Mouse (Mus musculus) limb, embryonic 14.5 days (tissue): ENCODE data around the gene Zfp652. TPM values are rescaled to one million over a fixed set of nuclear protein-coding genes. Genes with fewer than 3 reads are reported as not detected.

Experiments used
- ATAC-seq: fragments of 200-750 bp; cut with Nextera tagmentation; 2 replicates; pipeline ENCODE4 v1.8.0; 2017; ENCODE audit warnings: low read depth, moderate number of reproducible peaks, moderate TSS enrichment; ENCODE audit not compliant: low FRiP score
- DNase-seq: peaks from one replicate; pipeline ENCODE4 v3.0.0-alpha.2; 2015; ENCODE audit warnings: low spot score
- H3K27ac ChIP-seq: fragments of 300-500 bp; sonication (generic); replicated peaks from 2 replicates; pipeline ENCODE4 v1.5.1; 2014; ENCODE audit warnings: low read depth, mild to moderate bottlenecking, low read length, moderate library complexity, mixed read lengths
- H3K27me3 ChIP-seq: fragments of 300-500 bp; sonication (generic); 2 replicates; pipeline ENCODE4 v1.6.1; 2014; ENCODE audit warnings: low read length, mixed read lengths; ENCODE audit not compliant: control insufficient read depth, insufficient read depth
- H3K36me3 ChIP-seq: fragments of 300-500 bp; sonication (generic); 2 replicates; pipeline ENCODE4 v1.6.1; 2014; ENCODE audit warnings: mild to moderate bottlenecking, low read length, moderate library complexity, mixed read lengths; ENCODE audit not compliant: control insufficient read depth, insufficient read depth
- H3K4me1 ChIP-seq: fragments of 300-500 bp; sonication (generic); 2 replicates; pipeline ENCODE4 v1.6.1; 2014; ENCODE audit warnings: antibody characterized with exemption, low read length, mixed read lengths; ENCODE audit not compliant: control insufficient read depth, insufficient read depth
- H3K4me2 ChIP-seq: fragments of 300-500 bp; sonication (generic); replicated peaks from 2 replicates; pipeline ENCODE4 v1.6.1; 2014; ENCODE audit warnings: low read depth, mild to moderate bottlenecking, low read length, moderate library complexity; ENCODE audit not compliant: severe bottlenecking
- H3K4me3 ChIP-seq: fragments of 300-500 bp; sonication (generic); replicated peaks from 2 replicates; pipeline ENCODE4 v1.5.1; 2014; ENCODE audit warnings: low read length
- H3K9ac ChIP-seq: fragments of 300-500 bp; sonication (generic); 2 replicates; pipeline ENCODE4 v1.6.1; 2014; ENCODE audit warnings: mild to moderate bottlenecking, low read depth, low read length, moderate library complexity; ENCODE audit not compliant: severe bottlenecking
- H3K9me3 ChIP-seq: fragments of 300-500 bp; sonication (generic); 2 replicates; pipeline ENCODE4 v1.6.1; 2016; ENCODE audit warnings: low read length; ENCODE audit not compliant: control insufficient read depth
- POLR2A ChIP-seq: fragments of 200-500 bp; IDR thresholded peaks from 2 replicates; pipeline ENCODE4 v1.8.0; 2012; ENCODE audit warnings: inconsistent platforms, mild to moderate bottlenecking, moderate library complexity, borderline replicate concordance; ENCODE audit not compliant: insufficient read depth, insufficient read length; ENCODE audit errors: extremely low read depth
- WGBS: fragments of 180-500 bp; shearing (Covaris S2); extraction: QIAGEN DNeasy Blood & Tissue Kit; methylation state at CpG from one replicate; pipeline ENCODE4 v1.1.7; 2014; 5-methylcytosine and 5-hydroxymethylcytosine counted together
- polyA plus RNA-seq, 2 experiments: library from polyadenylated mRNA; depleted of rRNA in 1 of 2; stranded (reverse) in 1 of 2; unstranded in 1 of 2; fragments of >200 nt; fragmentation: Nextera tagmentation in 1 of 2; extraction: Ambion mirVana in 1 of 2; gene quantifications; 2 replicates each; pipeline versions ENCODE4 v1.2.1 to v1.2.3; 2012 to 2014

The Zfp652 gene
- polyA plus RNA-seq, 2 experiments, result 13.8 to 25.3 TPM

DNA sequence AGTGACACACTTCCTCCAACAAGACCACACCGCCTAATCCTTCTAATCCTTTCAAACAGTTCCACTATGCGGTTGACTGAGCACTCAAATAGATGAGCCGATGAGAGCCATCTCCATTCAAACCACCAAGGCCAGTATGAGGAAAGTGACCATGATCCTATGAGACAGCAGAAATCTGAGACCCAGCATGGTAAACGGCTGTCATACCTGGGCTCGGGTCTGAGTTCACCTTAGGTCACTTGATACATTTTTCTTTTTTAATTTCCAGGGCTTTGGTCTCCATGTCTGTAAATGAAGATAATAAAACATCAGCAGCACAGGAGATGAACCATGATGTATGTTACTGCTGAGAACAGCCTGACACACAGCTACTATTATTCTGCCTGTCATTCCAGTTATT, 95.4 kb downstream of the Zfp652 start:
- no peak for DNase-seq
- 96% methylated on average over 5 of the region's 5 CpGs for WGBS

GRCm38 (mm10) chr11:95808448-95809011, 96.1 kb downstream of the Zfp652 start:
- Histone ChIP-seq H3K4me1 (no peaks in the 10 kb centered on the region), H3K4me3 (no peak overlapping the region), H3K9me3 (no peaks in the 10 kb centered on the region), H3K36me3 (no peaks in the 10 kb centered on the region), H3K27me3 (no peaks in the 10 kb centered on the region), H3K27ac (no peak overlapping the region), H3K4me2 (no peak overlapping the region), H3K9ac (no peak overlapping the region)
- no peak for TF ChIP-seq POLR2A
- no peak for DNase-seq
- 81% methylated on average over 5 of the region's 5 CpGs for WGBS
- ATAC-seq, result no peak

More for the DNA sequence above, 95.4 kb downstream of the Zfp652 start:
- no peak overlapping the region for H3K27ac ChIP-seq
- no peaks in the 10 kb centered on the region for H3K36me3 ChIP-seq
- H3K27me3 ChIP-seq, result no peaks in the 10 kb centered on the region
- H3K9me3 ChIP-seq, result no peaks in the 10 kb centered on the region
- TF ChIP-seq POLR2A, result no peak
- H3K4me1 ChIP-seq, result no peaks in the 10 kb centered on the region
- H3K9ac ChIP-seq, result no peak overlapping the region
- no peak overlapping the region for H3K4me2 ChIP-seq
- ATAC-seq, result no peak
- no peak overlapping the region for H3K4me3 ChIP-seq

DNA sequence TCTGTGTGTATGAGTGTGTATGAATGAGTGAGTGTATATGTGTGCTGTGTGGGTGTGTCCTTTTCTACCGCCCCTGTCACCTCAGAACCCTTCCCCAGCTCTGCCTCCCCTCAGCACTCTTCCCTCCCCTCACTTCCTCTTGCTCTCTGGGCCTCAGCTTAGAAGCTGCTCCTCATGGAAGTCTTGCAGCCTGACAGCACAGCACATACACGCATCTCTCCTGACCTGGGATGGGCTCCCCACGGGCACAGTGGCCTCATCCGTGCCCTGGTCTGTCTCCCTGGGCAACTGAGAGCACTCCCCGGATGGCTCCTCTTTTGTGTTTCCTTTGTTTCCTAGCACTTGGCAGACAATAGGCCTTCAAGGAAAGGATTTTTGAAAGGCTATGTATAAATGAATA, 97.1 kb downstream of the Zfp652 start:
- no peak for ATAC-seq
- TF ChIP-seq POLR2A, result no peak
- no peaks in the 10 kb centered on the region for H3K27me3 ChIP-seq

GRCm38 (mm10) chr11:95810828-95811227, 98.4 kb downstream of the Zfp652 start:
- Histone ChIP-seq H3K4me1 (no peaks in the 10 kb centered on the region), H3K4me3 (no peak overlapping the region), H3K9ac (no peak overlapping the region), H3K27ac (no peak overlapping the region), H3K9me3 (no peaks in the 10 kb centered on the region), H3K4me2 (no peak overlapping the region), H3K27me3 (no peaks in the 10 kb centered on the region), H3K36me3 (no peaks in the 10 kb centered on the region)
- WGBS, result 59% methylated on average over 7 of the region's 7 CpGs
- TF ChIP-seq POLR2A, result no peak
- DNase-seq (no peak), ATAC-seq (no peak)

More for the DNA sequence above, 97.1 kb downstream of the Zfp652 start:
- Histone ChIP-seq H3K9ac (no peak overlapping the region), H3K4me3 (no peak overlapping the region), H3K9me3 (no peaks in the 10 kb centered on the region), H3K27ac (no peak overlapping the region), H3K36me3 (no peaks in the 10 kb centered on the region), H3K4me2 (no peak overlapping the region), H3K4me1 (no peaks in the 10 kb centered on the region)
- WGBS, result 46% methylated on average over 5 of the region's 5 CpGs
- DNase-seq, result no peak

GRCm38 (mm10) chr11:95811741-95812140, 99.3 kb downstream of the Zfp652 start:
- Histone ChIP-seq H3K4me2 (no peak overlapping the region), H3K27ac (no peak overlapping the region), H3K9me3 (no peaks in the 10 kb centered on the region), H3K4me3 (no peak overlapping the region), H3K4me1 (no peaks in the 10 kb centered on the region), H3K27me3 (no peaks in the 10 kb centered on the region), H3K9ac (no peak overlapping the region), H3K36me3 (no peaks in the 10 kb centered on the region)
- DNase-seq (no peak), ATAC-seq (no peak)
- TF ChIP-seq POLR2A, result no peak
- WGBS, result 79% methylated on average over 6 of the region's 6 CpGs

GRCm38 (mm10) chr11:95812224-95812623, 99.8 kb downstream of the Zfp652 start:
- Histone ChIP-seq H3K9ac (no peak overlapping the region), H3K4me1 (no peaks in the 10 kb centered on the region), H3K27ac (no peak overlapping the region), H3K9me3 (no peaks in the 10 kb centered on the region), H3K4me3 (no peak overlapping the region), H3K27me3 (no peaks in the 10 kb centered on the region), H3K4me2 (no peak overlapping the region), H3K36me3 (no peaks in the 10 kb centered on the region)
- ATAC-seq, result no peak
- TF ChIP-seq POLR2A, result no peak
- 80% methylated on average over 4 of the region's 4 CpGs for WGBS
- no peak for DNase-seq
